Mouse (Mus musculus): ENCODE results near the gene Gm48551.

Gene Gm48551

DNA sequence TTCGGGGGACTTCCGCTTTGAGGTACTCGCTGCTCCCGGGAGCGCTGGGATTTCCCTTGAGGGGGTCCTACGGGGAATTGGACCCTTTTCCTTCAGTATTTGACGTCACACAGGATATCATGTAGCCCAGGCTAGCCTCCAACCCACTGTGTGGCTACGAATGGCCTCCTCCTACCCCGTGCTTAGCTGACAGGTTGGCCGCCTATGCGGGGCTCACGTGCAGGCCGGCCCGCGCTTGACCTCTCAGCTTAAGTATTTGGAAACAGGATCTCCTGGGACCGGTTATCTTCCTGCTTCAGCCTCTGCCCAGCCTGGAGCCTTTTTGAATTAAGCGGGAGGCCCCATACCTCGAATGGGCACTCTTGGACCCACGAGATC lies 328 bp downstream of the Gm48551 start:
- no peak for DNase-seq (ENCODE audit: low read depth)

DNA sequence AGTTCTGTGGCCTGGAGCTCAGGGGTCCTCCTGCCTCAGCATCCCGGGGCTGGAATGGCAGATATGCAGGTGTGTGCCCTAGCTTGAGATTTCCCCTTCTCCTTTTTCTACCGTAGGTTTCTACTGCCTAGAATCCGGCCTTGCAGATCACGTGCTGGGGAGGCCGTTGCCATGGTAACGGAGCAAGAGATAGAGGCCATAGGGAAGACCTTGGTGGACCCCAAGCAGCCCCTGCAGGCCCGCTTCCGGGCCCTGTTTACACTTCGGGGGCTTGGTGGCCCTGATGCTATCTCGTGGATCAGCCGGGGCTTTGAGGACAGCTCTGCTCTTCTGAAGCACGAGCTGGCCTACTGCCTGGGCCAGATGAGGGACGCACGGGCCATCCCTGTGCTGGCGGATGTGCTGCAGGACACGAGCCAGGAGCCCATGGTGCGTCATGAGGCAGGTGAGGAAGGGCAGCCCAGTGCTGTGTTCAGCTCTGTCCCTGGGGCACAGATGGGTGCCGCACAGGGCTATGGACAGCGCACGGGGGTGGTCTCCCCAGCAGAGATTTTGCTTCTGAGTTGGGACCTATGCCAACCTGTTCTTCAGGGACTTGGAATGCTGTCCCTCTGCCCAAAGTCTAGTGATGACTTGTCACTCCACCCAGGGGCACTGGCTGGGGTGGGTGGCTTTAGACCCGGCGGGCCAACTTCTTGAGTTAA lies 1.5 kb downstream of the Gm48551 start:
- no peak for DNase-seq (ENCODE audit: low read depth)

DNA sequence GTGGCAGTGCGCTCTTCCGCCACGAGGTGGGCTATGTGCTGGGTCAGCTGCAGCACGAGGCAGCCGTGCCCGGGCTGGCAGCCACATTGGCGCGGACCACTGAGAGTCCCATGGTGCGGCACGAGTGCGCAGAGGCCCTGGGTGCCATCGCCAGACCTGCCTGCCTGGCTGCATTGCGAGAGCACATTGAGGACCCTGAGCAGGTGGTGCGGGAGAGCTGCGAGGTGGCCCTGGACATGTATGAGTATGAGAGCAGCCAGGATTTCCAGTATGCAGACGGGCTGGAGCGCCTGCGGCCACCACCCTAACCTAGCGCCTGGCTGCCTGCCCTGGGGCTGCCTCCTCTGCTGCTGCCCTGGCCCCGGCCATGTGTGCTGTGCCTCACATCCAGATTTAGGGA lies 3.5 kb downstream of the Gm48551 start:
- no peak for DNase-seq (ENCODE audit: low read depth)

DNA sequence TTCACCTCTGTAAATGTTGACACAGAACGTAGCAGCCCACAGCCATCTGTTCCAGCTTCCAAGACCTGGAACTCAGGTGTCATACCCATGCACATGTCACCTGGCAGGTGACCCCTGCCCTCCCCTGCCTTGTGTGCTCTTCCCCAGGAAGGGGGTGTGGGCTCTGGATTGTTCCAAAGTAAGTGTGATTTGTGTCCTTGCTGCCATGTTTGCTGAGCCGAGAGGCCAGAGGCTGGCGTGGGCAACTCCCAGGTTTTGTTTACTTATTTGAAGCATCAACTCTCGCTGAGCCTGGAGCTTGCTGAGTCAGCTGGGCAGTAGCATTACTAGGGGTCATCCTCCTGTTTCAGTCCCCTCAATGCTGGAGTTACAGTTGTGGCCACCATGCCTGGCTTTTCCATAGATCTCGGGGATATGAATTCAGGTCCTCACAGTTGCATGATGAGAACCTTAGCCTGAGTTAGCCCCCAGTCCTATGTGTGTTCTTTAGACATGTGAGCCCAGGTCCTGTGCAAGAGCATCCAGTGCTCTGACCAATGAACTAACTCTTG lies 4.3 kb downstream of the Gm48551 start, which contains the start of gene Gm48552:
Gene Gm48552, plus strand, starts transcription at position 501 of the 551 bp plus-strand sequence.
- DNase-seq (ENCODE audit: low read depth): no peak

DNA sequence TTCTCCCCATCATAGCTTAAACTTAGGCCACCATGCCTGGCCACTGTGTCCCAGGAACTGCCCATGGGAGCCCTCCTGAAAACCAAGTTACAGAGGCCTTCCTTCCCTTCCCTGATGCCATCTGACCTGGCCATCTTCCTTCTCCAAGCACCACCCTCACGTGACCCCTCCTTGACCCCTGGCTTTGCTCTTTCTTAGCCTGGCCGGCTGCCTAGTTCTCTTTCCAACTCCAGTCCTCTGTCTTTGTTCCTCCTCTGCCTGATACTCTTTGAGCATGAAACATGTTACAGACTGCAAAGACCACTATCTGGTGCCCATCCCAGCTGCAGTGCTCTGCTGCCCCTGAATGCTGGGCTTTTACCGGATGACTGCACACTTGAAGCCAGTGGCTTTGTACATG lies 5.1 kb downstream of the Gm48551 start:
- no peak for DNase-seq (ENCODE audit: low read depth)

DNA sequence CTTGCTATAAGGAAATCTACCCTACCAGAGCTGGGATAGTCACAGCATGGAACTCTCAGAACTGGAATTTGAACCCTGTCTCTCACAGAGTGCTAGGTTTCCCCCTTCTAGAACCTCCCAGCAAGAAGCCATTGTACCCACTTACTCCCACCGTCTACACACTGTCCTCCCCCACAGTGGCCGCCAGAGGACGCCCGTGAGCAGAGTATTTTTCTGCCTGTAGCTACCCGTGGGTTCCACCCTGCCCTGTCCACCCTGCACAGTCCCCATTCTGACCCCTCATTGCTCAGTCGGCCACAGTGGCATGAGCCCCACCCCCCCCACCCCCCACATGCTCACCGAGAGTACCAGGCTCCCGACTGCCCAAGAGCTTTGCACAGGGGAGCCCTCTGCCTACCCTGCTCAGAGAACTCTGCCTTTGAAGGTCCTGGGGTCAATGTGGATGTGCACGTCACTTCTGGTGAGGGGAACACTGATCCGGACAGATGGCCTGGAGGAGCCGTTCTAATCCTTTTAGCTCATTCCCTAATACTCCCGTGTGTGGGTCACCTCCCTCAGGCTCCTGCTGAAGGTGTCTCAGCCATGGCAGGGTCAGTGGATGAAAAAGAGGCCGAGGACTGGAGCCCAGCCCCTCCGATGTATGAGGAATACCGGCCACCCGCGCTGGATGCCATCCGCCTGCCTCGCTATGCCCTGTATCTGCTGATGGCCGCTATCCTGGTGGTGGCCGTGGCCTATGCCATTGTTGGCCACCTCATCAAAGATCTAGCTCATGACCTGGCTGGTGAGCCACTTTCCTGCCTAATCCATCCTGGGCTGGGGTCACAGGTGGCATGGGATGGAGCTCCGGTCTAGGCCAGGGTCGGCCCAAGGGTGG lies 5.8 kb downstream of the Gm48551 start:
- DNase-seq (ENCODE audit: low read depth): peak; percentile 79

DNA sequence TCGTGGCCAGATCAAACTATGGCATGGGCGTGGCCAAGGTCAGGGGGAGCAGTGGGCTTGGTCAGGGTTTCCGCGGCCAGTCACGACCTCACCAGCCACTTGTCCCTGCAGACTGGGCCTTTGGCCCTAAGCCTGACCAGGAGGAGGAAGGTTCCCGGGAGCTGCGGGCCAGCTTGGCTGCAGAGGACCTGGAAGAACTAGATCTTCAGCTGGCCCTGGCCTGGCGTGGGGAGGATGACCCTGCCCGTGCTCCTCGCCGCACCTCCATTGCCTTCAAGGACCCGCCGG lies 6.4 kb downstream of the Gm48551 start:
- no peak for DNase-seq (ENCODE audit: low read depth)

DNA sequence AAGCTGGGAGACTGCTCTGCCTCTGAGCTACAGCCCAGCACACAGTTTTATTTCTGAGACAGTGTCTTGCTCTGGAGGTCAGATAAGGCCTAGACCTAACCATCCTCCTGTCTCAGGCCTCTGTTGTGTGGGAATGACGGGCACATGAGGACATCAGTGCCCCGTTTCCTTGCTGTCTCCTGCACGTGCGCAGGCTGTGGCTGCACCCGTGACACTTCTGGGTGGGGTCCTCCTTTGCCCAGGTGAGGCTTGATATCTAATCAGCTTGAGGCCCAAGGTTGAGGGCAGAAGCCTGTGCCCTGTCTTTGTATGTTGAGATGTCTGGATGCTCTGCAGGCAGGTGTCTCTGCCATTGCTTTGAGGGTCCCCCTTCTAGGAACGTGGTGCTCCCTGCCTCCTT lies 8.0 kb downstream of the Gm48551 start:
- no peak for DNase-seq (ENCODE audit: low read depth)

DNA sequence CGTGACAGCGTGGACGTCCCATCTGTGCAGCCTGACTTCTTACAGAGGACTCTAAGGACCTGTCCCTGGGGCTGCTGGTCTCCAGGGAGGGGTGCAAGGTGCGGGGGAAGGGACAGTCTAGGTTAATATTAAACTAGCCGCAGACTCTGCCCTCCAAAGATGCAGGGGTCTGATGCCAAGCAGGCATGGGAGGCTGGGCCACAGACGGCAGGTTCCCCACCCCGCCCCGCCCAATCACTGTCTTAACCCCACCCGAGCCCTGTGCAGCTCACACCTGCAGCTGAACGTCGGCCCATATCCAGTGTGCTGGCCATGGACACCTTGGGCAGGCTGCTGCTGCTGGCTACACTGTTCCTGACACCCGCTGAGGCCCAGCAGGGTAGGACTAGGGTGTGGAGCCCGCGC lies 8.5 kb downstream of the Gm48551 start, which contains the start of gene Smim24:
Gene Smim24, plus strand, starts transcription at position 271 of the 405 bp plus-strand sequence.
- DNase-seq (ENCODE audit: low read depth): no peak

DNA sequence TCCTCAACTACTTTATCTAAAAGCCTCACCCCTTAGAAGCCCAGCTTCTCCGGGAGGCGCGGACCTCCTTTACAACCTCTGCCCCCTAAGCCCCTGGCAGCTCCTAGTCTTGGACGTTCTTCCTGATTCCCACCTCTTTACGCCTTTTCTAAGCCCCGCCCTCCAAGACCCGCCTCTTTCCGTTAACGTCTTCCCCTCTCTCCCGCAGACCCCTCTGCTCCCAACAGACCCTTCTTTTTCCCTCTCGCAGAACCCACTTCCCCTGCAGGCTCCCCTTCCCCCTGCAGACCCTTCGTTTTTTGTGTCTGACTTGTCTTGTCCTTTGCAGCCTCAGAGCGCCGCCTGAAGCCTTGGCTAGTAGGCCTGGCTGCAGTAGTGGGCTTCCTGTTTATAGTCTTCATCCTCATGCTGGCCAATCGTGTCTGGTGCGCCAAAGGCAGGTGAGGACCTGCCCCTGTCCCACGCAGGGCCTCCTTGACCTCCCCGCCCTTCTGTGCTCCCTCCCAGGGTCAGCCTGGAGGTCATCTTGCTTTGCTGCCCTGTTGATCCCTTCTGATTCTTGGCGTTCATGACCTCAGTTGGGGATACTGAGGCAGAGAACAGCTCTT lies 9.3 kb downstream of the Gm48551 start:
- no peak for DNase-seq (ENCODE audit: low read depth)

DNA sequence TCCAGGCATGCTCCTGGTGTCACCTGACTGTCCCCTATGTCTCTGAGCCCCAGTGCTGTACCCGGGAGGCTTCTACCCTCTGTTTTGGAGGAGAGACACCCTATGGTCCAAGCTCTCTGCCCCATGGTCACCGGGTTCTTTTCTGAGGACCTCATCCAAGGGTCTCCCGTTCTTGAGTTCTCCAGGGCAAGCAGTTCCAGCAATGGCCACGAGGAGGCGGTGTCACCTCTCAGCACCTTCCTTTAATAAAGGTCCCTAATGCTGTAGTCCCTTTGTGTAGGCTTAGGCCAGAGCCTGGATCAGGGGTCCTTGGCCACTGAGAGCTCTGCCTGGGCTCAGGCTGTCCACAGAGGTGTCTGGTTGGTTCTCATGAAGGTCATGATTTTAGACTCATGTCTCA lies 10.9 kb downstream of the Gm48551 start:
- peak; percentile 87 for DNase-seq (ENCODE audit: low read depth)

DNA sequence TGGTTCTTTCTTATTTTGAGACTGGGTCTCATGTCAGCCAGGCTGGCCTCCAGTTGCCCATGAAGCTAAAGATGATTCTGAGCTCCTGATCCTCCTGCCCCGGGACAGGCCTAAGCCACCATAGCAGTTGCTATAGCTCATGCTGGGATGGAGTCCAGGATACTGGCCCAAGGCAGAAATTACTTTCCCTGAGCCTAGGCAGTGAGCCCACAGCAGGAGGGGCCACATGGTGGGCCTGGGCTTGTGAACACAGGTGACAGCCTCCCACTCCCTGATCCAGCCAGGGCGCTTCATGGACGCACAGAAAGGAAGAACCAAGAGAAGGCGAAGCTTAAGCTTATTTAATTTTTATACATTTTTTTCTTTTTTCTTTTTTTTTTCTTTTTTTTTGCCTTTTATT lies 11.6 kb downstream of the Gm48551 start:
- no peak for DNase-seq (ENCODE audit: low read depth)

DNA sequence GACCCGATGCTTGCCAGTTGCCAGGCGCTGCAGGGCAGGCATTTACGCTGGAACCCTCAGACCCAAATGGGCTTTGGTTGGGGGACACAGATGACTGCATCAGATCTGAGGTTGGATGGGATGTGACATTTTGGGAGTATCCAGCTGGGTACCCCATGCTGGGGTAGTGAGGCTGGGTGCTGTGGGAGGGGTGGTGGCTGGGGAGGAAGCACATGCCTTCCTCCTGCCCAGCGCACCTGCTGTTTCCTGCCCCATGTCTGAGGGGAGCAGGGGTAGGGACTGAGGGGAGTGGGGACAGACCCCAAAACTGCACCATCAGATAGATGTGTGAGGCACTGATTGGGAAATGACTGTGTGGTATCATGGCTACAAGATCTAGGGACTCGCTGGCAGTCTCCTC lies 12.5 kb downstream of the Gm48551 start:
- no peak for DNase-seq (ENCODE audit: low read depth)

DNA sequence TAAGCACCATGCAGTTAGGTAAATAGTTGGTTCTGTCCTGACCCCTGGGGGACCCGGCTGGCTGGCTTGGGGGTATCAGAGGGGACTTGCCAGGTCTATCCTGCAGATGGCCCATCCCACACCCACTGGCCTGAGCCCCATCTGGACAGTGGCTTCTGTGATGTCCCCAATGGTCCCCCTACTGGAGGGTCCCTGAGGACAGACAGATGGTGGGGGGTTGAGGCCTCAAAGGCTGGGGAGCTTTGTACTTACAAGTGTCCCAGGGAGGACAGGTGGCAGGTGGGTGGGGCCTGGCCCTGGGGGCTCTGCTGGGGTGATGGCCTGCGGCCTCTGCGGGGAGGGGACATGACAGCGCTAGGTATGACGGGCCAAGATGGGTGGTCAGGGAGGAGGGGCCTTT lies 15.0 kb downstream of the Gm48551 start:
- no peak for DNase-seq (ENCODE audit: low read depth)

DNA sequence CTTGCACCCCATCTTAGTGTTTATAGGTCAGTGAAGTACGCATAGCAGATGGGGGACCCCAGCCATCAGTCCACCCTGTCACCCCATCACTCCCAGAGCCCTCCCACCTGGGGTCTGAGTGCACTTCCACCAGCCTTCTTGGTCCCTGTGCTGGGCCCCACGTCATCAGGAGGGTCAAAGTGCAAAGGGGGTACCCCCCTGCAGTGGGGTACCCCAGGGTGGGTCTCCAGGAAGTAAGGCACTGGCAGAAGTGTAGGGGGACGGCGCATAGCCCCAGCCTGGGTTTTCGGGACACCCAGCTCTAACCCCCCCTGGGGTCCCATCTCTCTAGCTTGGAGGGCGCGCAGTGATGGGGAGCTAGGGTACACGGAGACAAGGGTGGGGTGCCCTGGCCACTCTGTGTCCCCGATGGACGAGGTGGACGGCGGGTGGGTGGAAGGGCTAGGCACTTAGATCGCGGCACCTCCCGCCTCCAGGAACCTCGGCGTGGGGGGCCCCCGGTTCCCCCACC lies 15.6 kb downstream of the Gm48551 start:
- DNase-seq (ENCODE audit: low read depth): no peak

DNA sequence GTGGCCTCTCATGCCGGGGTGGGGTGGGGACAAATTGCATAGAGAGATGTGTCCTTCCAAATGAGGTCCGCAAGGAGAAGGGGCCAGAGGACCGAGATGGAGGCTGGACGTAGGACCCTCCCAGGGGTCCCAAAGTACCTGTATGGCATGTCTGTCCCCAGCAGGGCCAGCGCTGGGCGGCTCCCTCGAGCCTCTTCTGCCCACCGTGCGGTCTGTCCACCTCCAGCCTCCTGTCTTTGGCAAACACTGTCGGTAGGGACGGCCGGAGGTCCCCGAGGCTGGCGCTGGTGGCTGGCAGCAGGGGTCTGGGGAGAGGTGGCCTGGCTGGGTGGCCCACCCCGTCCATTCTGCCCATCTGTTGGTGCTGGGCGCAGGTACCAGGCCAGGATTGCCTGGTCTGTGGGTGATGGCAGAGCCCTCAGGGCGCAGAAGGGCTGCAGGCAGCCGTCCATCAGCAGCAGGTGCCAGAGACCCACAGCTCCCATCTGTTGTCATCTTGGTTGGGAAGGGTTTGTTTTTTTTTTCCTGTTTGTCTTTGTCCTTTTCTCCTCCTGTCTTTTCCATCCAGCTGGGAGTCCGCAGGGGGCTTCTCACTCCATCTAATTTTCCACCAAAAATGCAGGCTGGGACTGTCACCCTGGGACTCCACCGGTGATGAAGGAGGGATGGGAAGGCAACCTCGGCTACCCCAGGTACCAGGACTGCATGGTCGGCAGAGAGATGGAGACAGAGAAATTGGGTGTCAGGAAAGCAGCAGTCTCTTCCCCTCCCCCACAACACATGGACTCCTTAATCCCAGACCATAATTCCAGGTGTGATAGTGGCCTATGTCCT lies 16.3 kb downstream of the Gm48551 start:
- DNase-seq (ENCODE audit: low read depth): no peak

DNA sequence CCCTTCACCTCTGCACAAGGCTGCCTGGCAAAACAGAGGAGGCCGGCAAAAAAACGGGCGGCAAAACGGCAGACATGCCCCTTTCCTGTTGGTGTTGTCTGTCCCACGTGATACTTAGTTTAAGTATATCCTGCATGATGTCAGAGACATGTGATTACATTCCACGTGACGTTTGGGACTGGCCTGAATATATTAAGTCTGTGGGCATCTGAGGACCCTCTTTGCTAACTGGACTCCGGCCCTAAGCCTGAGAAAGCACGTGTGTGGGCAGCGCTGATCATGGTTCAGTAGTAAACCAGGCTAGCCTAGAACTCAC lies 16.9 kb downstream of the Gm48551 start:
- DNase-seq (ENCODE audit: low read depth): no peak

DNA sequence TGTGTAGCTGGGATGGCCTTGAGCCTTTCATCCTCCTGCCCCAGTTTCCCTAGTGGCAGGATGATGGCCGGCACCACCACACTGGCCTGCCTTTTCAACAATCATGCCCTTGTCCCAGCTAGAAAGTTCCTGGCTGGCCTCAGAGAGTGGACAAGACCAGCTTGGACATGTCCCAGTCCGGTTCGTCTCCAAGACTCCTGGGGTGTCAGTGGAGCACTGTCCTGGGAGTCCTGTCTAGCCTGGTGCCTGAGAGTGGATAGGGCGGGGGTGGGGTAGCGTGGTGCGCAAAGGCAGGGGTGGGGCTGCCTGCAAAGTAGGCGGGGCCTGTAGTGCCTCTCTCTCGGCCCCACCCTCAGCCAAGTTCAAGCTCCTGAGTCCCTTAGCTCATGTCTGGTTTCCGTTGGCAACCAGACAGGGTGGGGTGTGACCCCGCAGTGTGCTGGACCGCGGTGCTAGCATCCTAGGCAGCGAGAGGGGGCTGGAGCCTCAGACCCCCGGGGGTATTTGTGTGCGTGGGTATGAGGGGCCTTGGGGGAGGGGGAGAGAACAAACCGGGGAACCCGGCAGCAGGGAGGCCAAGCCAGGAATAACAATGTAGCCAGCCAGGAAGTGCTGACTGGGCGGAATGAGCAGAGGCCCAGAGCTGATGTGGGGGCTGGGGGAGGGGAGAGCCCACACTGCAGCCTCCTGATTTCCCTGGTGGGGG lies 17.4 kb downstream of the Gm48551 start:
- no peak for DNase-seq (ENCODE audit: low read depth)

DNA sequence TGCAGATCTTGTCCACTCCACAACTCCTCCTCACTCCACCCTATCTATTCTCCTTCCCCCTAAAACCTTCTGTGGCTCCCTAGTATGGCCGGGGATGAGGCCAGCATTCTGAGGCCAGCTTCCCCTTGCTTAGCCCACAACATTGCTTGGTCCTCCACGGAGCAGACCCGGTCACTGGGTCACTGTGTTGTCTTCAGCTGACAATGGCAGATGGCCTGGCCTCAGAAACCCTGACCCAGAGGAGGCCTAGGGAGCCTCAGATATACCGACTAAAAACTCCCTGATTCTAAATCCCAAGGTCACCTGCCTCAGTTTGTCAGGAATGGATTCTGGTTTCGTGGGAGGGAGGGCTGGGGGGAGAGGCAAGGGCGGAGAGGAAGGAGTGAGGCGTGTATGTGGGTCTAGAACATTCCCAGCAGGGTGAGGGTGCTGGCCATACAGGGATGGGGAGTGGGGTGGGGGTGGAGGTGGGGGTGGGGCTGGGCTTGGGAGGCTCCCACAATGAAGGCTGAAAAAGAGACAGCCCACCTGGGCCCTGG lies 18.0 kb downstream of the Gm48551 start:
- no peak for DNase-seq (ENCODE audit: low read depth)

DNA sequence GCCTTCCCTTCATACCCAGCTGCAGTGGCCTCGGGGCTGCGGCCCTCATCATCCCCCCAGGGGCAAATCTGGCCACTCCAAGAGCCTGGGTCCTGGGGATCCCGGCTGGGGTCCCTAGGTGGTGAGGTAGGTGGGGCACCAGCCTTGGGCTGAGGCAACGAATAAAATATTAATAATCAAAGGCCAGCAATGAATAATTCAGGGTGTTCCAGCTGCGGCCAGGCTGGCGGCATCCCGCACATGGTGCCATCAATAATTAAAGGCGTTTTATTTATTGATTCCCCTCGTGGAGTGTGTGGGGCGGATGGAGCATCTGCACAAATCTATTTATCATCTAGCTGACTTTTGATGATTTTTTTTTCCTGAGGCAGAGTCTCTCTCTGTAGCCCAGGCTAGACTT lies 19.2 kb downstream of the Gm48551 start:
- DNase-seq (ENCODE audit: low read depth): no peak

DNA sequence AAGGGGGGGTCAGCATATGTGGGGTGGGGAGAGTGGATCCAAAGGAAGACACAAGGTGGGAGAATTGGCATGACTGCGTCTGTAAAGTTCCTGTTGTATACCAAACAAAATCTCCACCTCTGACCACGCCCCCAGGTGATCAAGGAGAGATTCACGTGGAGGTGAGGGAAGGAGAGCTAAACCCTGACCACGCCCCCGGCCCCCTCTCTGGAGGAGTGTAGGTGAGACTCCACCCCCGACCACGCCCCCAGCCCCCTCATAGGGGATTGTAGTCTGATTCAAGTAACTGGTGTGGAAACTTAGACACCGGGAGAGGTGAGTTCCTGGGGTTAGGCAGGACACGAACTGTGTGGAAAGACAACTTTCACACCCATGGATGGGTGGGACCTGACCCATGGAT lies 19.8 kb downstream of the Gm48551 start:
- DNase-seq (ENCODE audit: low read depth): no peak
